Mouse (Mus musculus): ENCODE data around the gene Gnai3.

The Gnai3 gene

DNA sequence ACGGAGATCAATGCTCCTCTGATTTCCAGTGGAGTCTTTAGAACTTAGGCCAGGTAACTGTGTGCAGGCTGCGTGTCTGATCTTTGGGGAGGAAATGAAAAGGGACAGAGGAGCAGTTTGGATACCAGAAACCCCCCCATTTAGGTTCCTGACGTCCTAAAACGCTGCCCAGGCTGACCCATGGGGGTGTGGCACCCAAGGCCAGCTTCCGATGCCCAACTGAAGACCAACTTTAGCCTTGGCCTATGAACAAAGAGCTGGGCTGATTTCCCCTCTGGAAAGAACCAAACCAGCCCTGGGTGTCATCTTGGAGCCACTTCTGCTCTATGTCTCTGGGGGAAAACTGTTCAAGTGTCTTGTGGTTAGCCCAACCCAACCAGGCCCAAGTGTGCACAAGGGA, 18.1 kb upstream of the Gnai3 start:
- no peak for DNase-seq (ENCODE audit: low read depth, low spot score)

DNA sequence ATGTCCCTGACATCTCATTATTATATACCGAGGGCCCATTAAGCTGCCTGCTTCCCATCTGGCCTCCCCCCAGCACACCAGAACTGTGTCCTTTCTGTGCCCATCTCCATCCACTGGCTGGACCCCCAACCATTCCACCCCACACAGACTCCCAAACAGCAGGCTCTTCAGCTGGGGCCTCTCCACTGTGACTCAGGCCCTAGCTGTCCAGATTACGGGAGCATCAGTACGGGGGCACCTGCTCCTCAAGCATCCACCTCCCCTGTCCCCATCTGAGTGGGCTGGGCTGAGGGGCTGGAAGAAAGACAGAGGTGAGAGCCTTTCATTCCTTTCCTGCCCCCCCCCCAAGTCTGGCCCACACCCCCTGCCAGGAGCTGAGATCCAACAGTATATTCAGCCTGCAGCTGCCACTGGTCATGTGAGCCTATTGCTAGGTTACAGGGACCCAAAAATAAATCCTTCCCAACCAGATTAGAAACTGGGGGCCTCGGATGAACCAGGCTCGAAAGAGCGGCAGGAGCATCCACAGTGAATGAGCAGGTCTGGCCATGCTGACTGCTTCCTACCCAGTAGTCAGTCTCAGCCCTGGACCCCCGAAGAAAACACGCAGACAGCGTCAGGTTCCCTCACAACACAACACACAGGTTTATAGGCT, 12.6 kb upstream of the Gnai3 start:
- DNase-seq (ENCODE audit: low read depth, low spot score): no peak

DNA sequence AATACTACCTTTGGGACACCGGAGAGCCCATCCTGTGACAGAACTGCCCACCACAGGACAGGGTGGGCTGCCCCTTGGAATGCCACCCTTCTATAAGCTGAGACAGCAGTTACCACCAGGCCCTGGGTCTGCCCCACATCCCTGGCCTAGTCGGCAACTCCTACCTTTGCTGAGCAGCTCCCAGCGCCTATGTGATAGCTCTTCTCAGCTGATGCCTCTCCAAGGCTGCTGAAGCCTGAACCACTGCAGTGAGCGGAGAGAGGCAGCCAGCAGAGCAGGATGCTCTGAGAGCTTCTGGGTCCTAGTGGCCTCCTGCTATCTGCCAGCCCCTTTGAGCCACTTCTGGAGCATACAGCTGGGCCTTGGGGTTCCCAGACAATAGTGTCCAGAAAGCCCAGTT, 8.7 kb upstream of the Gnai3 start, which contains the start of gene Gpr61:
Gene Gpr61 (minus strand): TSS at position 227 of the 400 bp plus-strand sequence.
- no peak for DNase-seq (ENCODE audit: low read depth, low spot score)

DNA sequence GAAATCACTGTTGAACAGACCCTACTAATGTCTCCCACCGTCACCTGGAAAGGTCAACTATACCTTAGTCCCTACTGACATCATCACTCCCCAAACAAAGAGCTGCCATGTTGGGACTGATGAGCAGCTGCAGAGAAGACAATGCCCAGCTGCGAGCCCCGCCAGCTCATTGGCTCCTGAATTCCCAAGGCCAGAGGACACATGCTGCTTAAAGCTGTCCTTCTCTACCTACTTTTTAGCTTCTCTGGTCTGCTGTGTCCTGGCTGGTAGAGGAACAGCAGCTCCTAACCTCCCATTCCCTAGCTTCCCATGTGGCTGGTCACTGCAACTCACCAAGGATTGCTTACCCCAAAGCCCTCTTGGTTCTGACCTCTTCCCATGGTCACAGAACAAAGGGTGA, 6.3 kb upstream of the Gnai3 start:
- DNase-seq (ENCODE audit: low read depth, low spot score): no peak

DNA sequence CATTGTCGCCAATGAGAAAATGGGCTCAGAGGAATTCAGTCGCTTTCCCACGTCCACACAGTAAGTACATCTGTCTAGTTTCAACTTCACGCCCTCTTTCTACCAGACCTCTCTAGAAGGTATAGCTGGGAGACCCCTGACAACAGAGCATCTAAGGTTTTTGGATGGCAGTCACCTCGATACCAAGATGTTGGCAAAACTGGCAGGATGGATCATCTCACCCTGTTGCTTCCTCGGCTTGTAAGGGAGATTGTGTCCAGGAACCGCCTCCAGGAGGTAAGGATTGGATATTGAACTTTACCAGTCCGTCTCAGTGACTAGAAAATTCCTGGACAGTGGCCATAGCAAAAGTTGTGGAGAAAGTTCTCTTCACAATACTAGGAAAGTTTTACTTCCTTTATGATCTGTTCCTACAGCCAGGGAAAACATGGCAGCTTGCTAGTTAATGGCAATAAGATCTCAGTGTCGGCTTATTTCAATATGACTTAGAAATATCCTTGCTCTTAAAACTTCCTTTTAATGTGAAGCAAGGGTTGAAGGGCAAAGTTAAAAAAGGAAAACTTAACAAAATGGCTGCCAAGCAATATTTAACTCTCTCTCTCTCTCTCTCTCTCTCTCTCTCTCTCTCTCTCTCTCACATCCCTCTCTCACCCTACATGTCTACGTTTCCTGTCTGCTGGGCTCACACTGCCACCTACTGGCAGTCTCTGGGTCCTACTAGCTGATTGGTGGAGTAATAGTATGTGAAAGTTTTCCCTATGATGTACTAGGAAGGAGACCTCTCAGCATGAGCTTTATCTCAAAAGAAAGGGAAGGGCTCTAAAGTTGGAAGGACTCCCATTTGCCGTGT, 1.7 kb upstream of the Gnai3 start:
- no peak for DNase-seq (ENCODE audit: low read depth, low spot score)

DNA sequence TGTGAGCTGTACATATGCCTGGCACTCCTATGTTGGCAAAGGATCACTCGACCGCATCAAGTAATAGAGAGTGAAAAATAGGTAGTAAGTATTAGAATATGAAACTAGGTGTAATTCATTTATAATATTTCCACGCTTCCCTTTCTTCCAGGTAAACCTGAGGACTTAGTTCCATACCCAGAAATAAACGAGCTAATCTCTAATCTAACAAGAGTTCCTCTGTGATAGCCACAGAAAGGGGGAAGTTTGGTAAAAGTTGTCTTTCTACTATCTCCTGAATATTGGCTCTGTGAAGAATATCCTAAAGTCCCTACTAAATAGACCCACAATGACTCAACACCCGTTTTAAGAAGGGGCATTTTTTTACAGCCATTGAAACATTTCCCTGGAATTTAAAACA, 725 bp upstream of the Gnai3 start:
- DNase-seq (ENCODE audit: low read depth, low spot score): no peak

DNA sequence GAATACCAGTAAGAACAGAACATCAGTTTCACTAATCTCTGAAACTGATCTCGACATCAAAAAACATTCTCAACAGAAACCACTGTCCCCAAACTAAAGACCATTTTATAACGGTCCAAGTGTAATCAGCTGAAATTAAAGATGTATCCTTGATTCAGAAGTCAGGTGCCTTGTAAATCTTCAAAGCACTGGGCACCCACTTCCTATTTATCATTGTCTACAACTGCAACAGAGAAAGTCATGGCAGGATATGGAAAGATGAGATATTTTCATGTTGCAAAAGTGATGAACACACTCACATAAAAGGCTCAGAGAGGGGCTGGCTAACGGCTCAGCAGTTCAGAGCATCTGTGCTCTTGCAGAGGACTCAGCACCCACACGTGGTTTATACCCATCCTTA, 5.2 kb downstream of the Gnai3 start:
- no peak for DNase-seq (ENCODE audit: low read depth, low spot score)

DNA sequence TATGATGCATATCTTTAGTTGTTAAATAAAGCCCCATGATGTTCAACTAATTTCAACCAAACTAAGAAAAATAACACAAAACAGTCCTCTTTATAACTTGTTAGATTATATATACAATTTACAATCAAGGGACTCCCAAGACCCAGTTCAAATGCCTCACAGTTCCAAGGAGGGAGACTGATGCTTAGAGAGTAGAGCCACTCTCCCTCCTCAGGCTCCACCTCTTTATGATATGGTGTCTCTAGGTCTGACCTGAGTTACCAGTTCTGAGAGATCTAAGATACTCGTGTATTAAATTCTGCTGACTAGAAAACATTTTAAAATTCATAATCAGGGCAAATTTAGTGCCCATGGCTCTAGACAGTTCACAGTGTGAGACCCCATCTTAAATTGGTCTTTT, 6.8 kb downstream of the Gnai3 start:
- no peak for DNase-seq (ENCODE audit: low read depth, low spot score)

DNA sequence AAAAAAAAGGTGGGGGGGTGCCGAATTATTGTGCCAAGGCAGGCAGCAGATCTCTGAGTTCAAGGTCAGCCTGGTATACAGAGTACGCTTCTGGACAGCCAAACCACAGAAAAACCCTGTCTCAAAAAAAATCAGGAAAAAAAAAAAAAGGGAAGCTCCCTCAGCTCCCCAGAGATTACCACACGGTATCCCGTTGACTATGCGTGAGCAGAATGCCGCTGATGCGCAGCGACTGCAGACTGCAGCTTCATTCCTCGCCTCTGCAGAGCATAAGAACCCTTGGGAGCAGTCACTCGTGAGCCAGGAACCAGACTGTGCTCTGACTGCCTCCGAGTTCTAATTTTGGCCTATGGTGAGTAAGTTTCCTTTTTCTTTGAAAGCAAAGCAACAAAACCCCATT, 11.2 kb downstream of the Gnai3 start:
- DNase-seq (ENCODE audit: low read depth, low spot score): no peak

DNA sequence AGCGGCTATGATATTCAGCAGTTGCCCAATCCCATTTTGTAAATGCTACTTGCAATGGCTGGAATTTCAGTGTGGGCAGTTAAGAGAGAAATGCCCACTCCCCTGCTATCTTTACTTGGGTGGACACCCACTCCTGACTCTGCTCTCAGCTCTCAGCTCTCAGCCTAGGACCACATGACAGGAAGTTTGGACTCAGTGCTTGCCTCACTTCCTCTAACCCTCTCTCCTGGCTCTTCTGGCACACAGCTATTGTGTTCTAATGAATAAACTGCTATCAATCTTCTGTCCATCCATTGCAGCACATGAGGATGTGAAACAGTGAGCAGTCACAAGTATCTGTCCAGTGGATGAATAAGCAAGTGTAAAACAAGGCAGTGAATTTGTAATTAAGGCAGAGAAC, 13.5 kb downstream of the Gnai3 start:
- DNase-seq (ENCODE audit: low read depth, low spot score): no peak

DNA sequence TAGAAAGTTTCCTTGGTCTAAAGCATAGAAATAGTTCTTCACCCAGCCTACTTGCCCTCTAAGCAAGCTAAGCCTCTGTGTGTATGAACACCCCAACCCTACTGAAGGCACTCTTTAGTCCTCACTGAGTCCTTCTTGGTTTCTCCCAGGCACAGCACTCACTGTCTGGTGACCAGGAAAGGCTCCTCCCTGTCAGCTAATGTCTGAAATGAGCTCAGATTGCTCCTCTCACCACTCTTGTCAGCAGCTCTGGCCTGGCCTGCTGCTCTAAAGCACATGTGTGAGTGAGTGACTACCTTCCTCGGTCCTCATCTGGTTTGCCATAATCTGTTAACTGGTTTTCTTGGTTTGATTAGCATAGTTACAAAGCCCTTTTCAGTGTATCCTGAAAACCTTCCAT, 14.1 kb downstream of the Gnai3 start:
- DNase-seq (ENCODE audit: low read depth, low spot score): no peak

DNA sequence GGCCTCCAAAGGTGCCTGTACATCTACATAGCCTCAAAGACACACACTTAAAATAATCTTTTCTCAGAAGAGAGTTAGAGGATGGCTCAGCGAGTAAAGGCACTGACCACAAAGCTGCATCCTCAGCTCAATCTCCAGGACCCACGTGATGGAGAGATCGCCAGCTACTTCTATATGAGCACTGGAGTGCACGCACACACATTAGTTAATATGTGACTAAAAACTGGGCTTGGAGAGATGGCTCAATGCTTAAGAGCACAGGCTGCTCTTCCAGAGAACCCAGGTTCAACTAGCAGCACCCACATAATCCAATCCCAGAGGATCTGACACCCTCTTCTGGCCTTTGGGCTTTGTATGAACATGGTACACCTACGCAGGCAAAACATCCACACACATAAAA, 14.7 kb downstream of the Gnai3 start:
- DNase-seq (ENCODE audit: low read depth, low spot score): no peak

DNA sequence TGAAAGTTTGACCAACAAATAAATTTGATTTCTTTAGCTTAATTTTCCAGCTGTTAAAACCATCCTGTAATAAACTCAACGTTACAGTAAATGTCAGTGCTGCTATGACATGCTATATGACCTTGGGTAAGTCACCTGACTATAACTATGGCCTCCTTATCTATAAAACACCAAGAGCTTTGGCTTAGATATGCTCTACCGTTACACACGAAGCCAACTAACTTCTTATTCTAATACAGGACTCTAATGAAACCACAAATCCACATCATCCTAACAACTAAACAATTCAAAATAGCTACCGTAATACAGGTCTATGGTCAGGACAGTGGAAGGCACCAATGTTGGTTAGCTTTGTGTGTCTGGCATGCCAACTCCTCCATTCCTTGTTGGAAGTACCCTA, 16.1 kb downstream of the Gnai3 start:
- DNase-seq (ENCODE audit: low read depth, low spot score): no peak

DNA sequence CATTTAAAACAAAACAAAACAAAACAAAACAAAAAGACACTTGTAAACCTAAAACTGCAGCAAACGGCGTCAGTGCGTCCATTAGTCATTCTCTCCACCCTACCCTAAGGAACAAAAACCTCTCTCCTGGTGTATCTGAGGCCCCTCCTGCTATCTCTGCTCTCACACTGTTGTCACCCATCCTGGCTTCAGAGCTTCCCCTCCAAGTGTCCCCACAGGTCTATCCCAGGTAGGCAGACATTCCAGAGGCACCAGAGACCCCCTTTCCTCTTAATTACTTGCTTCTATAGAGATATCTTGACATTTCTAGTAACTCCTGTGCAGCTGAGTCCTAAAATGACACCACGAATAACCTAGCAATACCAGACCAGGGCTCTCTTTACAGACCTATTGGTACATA, 16.6 kb downstream of the Gnai3 start:
- no peak for DNase-seq (ENCODE audit: low read depth, low spot score)

DNA sequence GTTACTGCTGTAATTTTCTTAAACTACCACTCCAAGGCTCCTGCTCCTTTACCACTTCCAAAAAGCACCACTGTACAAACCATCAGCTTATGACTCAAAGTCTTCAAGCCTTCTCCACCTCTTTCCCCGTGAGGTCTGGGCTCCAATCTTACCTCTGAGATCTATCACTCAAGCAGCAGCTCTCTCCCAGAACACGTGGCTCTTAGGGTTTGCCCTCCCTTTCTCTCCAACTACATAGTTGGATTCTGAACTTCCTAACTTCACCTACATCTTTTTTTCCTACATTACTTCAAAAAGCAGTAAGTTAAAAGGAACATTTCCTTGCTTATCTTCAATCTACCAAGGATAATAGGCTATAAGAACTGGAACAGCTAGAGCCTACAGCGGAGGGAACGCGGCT, 17.4 kb downstream of the Gnai3 start:
- no peak for DNase-seq (ENCODE audit: low read depth, low spot score)

DNA sequence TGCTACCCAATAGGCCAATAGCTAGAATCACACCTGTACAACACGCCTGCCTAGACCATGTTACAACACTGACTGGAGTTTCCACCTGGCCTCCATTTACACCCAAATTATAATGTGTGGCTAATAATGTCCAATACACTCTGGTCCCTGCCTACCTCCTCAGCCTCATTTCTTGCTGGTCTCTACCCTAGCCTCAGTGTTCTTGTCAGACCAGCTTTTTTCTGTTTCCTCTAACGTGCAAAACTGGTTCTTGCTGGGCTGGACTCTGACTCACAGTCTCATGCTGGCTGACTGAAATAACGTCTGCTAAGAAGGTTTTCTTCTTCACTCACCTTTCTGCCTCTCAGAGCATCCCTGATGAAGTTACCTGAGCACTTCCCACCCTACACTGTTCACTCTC, 19.6 kb downstream of the Gnai3 start:
- no peak for DNase-seq (ENCODE audit: low read depth, low spot score)

DNA sequence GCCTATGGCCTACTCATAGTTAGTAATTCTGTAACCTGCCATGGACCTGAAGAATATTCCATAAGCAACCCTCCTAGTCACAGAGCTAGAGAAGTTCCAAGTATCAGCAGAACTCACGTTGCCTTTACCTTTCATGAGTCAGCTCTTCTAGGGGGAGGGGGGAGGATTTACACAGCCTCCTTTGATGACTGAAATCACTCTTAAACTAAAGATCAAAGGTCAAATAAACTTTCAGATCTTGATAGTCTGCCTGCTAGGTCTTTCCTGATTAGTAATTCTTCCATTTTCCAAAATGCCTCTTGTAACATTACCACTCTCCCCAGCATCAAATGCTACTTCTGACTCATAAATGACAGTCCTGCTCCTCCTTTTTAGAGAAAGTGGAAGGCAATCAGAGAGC, 21.8 kb downstream of the Gnai3 start:
- DNase-seq (ENCODE audit: low read depth, low spot score): no peak

DNA sequence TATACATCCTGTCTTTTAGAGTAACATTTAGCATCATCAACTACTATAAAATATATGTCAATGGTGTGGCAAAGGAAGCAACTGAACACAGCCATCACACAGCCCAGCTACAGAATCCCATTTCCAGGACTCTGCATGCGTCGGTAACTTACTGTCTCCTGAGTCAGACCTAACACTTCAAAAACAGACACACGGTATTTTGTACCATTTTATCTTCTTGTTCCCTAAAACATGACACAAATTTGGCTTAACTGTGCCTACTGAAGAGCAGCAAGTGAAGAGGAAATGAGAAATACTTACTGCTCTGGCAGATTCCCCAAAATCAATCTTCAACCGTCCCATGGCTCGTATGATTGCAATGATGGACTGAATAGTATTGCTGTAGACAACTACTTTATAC, 22.7 kb downstream of the Gnai3 start:
- DNase-seq (ENCODE audit: low read depth, low spot score): no peak

DNA sequence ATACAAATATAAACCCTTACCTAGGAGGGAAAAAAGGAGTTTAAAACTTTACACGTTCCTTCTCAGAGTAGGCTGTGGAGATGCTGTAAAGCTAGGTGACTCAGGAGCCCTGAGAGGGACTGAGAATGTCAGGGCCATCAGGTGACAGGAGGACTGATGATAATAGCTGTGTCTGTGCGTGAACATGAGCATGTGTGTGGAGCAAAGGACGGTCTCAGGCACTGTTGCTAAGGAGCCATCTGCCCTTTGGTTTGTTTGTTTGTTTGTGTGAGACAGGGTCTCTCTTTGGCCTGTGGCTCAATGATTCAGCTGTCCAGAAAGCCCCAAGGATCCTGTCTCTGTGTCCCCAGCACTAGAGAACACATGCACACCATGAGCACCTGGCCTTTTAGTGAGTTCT, 24.8 kb downstream of the Gnai3 start:
- no peak for DNase-seq (ENCODE audit: low read depth, low spot score)

DNA sequence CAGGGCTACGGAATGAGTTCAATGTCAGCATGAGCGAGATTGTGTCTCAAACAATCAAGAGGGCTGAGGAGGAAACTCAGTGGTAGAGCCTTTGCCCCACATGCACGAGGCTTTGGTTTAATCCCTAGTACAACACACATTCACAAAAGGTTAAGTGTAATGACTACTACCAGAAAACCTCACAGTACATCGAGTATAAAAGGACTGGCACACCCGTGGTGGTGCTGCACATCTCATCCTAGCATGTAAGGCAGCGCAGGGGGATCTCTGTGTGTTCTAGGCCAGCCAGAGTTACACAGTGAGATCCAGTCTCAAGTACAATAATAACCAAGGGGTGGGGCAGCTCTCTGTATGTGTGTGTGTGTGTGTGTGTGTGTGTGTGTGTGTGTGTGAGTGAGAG, 28.5 kb downstream of the Gnai3 start:
- no peak for DNase-seq (ENCODE audit: low read depth, low spot score)

DNA sequence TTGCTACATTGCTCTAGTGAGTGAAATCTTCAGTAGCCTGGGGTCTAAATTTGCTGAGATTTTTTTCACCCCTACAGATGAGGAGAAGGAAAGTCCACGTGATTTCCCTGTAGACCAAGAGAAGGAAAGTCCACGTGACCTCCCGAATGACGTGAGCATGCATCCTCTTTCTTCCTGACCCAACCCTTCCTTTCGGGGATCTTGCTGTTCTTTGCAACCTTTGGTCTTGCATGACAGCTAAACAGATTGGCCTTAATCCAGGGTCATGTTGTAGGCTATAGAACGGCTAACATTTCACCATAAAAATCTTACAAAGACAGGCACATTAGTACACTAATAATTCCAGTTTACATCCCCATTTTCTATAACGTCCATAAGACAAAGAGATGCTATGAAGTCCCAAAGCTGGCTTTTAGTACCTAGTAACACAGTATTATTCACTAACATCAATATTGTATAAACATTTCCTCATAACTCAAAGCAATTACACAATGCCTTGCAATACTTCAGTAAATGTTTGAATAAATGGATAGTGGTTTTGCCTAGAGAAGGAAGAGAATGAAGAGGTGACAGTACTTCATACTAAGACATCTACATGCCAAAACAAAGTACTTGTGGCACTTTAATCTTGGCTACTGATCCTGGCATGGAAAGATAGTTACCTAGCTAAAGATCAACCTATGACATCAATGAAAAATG, 32.2 kb downstream of the Gnai3 start:
- no peak for DNase-seq (ENCODE audit: low read depth, low spot score)

DNA sequence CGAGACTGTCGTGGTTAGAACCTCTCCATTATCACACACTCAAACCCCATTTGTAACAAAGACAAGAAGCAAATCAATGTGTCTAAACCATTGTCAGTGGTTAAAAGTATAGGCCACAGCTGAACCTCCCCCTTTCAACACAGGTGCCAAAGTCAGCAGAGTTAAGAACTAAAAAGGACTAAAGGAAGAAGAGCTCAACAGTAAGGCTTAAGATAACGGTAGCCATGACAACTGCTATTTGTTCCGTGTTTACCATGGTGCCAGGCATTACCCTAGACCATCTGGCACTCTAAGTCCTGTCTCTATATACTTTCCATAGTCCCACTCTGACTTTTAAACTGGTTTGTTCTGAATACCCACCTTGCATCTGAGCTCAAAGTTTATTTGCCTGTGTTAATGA, 33.3 kb downstream of the Gnai3 start:
- no peak for DNase-seq (ENCODE audit: low read depth, low spot score)

DNA sequence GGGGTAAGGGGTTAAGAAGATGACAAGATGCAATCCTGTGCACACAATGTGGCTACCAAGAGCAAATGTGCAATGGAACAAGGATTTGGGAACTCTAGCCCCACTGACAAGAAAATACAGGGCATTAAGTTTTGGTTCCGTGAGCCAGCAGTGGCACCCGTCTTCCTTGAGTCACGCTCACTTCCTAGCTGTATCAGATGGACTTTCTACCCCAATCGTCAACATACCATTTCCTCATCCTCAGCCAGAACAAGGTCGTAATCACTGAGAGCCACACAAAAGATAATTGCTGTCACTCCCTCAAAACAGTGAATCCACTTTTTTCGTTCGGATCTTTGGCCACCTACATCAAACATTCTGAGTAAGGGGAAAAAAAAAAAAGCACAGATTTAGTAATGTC, 33.7 kb downstream of the Gnai3 start:
- no peak for DNase-seq (ENCODE audit: low read depth, low spot score)
